Mouse (Mus musculus) neural tube, embryonic 11.5 days (tissue): ENCODE data around the gene Patl2. TPM values are rescaled to one million over a fixed set of nuclear protein-coding genes. Genes with fewer than 3 reads are reported as not detected.
"Not testable (repeated sequence)": the region's sequence is repeated elsewhere in the genome, so short reads cannot be mapped to it uniquely, and the experiment has no call there.

Source experiments
- ATAC-seq: fragments of 200-750 bp; cut with Nextera tagmentation; 2 replicates; pipeline ENCODE4 v1.8.0; 2017; ENCODE audit warnings: moderate number of reproducible peaks, mild to moderate bottlenecking, moderate TSS enrichment, moderate library complexity; ENCODE audit not compliant: insufficient read depth, low FRiP score, low TSS enrichment
- DNase-seq: peaks from one replicate; pipeline ENCODE4 v3.0.0-alpha.2; 2015; ENCODE audit warnings: low spot score
- H3K27ac ChIP-seq: fragments of 300-500 bp; sonication (generic); 2 replicates; pipeline ENCODE4 v1.5.1; 2014; ENCODE audit warnings: low read depth, mild to moderate bottlenecking, low read length
- H3K27me3 ChIP-seq: fragments of 300-500 bp; sonication (generic); 2 replicates; pipeline ENCODE4 v1.6.1; 2014; ENCODE audit warnings: mild to moderate bottlenecking, low read length, mixed read lengths; ENCODE audit not compliant: control insufficient read depth, insufficient read depth
- H3K36me3 ChIP-seq: fragments of 300-500 bp; sonication (generic); 2 replicates; pipeline ENCODE4 v1.6.1; 2014; ENCODE audit warnings: mild to moderate bottlenecking, low read length, moderate library complexity, mixed read lengths; ENCODE audit not compliant: control insufficient read depth, insufficient read depth
- H3K4me1 ChIP-seq: fragments of 300-500 bp; sonication (generic); 2 replicates; pipeline ENCODE4 v1.6.1; 2014; ENCODE audit warnings: low read length, mixed read lengths; ENCODE audit not compliant: control insufficient read depth, insufficient read depth
- H3K4me2 ChIP-seq: fragments of 300-500 bp; sonication (generic); 2 replicates; pipeline ENCODE4 v1.6.1; 2014; ENCODE audit warnings: low read depth, mild to moderate bottlenecking, moderate library complexity
- H3K4me3 ChIP-seq: fragments of 300-500 bp; sonication (generic); 2 replicates; pipeline ENCODE4 v1.5.1; 2014; ENCODE audit warnings: low read depth, low read length
- H3K9ac ChIP-seq: fragments of 300-500 bp; sonication (generic); 2 replicates; pipeline ENCODE4 v1.6.1; 2014; ENCODE audit warnings: mild to moderate bottlenecking, low read length
- H3K9me3 ChIP-seq: fragments of 300-500 bp; sonication (generic); 2 replicates; pipeline ENCODE4 v1.6.1; 2016; ENCODE audit warnings: low read length; ENCODE audit not compliant: control insufficient read depth
- WGBS: fragments of 180-500 bp; shearing (Covaris S2); extraction: QIAGEN DNeasy Blood & Tissue Kit; methylation state at CpG from one replicate; pipeline ENCODE4 v1.1.7; 2014; 5-methylcytosine and 5-hydroxymethylcytosine counted together
- polyA plus RNA-seq: library from polyadenylated mRNA; unstranded; fragments of >200 nt; fragmentation: Nextera tagmentation; extraction: Ambion mirVana; gene quantifications from 2 replicates; pipeline ENCODE4 v1.2.1, GENCODE M21; 2014

Gene Patl2
- polyA plus RNA-seq, 1 experiment from 2014 or later = not detected

DNA sequence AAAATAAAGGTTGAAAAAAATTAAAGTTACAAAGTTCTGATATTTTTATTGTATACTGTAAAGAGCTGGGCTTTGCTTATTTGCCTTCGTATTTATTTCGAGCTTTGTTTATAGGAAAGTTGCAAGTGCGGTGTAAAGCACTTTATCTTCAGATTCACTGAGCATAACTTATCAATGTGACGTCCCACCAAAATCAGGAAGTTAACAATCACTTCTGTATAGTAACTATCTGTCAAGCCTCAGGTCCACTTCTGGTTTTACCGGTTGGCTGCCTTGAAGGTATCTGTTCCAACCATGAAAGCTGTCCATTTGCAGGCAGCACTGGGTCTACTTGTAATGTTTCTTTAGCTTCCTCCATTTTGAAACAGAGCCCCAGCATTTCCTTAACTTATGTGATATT is 36.3 kb upstream of the Patl2 start:
- Histone ChIP-seq H3K27ac (no peak overlapping the region), H3K9me3 (no peaks in the 10 kb centered on the region), H3K4me2 (no peak overlapping the region), H3K36me3 (no peaks in the 10 kb centered on the region), H3K9ac (no peak overlapping the region), H3K27me3 (no peaks in the 10 kb centered on the region), H3K4me1 (no peaks in the 10 kb centered on the region), H3K4me3 (no peak overlapping the region)
- no peak for ATAC-seq
- WGBS = 91% methylated on average over 5 of the region's 5 CpGs
- DNase-seq = no peak

DNA sequence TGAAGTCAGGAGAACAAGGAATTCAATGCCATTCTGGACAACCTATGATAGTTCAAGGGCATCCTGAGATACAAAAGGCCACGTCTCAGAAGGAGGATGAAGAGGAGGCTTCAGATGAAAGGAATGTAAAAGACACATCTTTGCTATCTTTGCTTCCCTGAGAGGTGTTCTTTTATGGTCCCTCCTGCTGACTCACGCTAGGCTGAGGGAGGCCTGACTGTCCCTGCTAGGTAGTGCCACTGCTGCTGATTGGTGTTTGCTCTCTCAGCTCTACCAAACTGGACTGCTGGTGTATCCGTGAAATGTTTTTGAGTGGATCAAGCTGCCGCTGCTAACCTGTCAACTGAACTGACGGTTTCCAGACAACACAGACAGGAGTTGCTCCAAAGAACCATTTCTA is 35.8 kb upstream of the Patl2 start:
- no peak for DNase-seq
- 37% methylated on average over 5 of the region's 5 CpGs for WGBS
- H3K36me3 ChIP-seq = no peaks in the 10 kb centered on the region
- no peaks in the 10 kb centered on the region for H3K9me3 ChIP-seq
- H3K4me3 ChIP-seq = no peak overlapping the region
- no peaks in the 10 kb centered on the region for H3K27me3 ChIP-seq
- H3K4me2 ChIP-seq = no peak overlapping the region
- no peak overlapping the region for H3K27ac ChIP-seq
- H3K9ac ChIP-seq = no peak overlapping the region
- no peak for ATAC-seq
- H3K4me1 ChIP-seq = no peaks in the 10 kb centered on the region

DNA sequence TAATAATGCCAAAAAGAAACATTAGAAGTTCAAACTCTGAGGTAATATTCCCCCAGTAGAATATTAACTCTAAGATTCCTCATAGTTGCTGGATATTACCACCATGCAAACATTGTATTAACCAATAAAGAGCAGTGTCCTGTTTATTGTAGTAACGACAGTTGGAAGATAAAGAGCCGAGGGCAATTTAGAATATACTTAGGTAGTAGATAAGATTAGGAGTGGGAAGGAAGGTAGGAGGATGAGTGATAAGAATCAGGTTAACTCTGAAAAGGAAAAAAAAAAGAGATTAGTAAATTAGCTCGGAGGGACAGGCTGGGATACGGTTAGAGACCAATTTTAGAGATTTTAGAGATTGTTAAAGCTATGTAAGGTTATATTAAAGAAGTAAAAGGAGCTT is 35.4 kb upstream of the Patl2 start:
- no peaks in the 10 kb centered on the region for H3K4me1 ChIP-seq
- H3K27me3 ChIP-seq = no peaks in the 10 kb centered on the region
- no peaks in the 10 kb centered on the region for H3K36me3 ChIP-seq
- 73% methylated on average over 4 of the region's 4 CpGs for WGBS
- no peak overlapping the region for H3K9ac ChIP-seq
- no peak overlapping the region for H3K4me3 ChIP-seq
- no peak for DNase-seq
- no peak overlapping the region for H3K27ac ChIP-seq
- H3K9me3 ChIP-seq = no peaks in the 10 kb centered on the region
- no peak overlapping the region for H3K4me2 ChIP-seq
- ATAC-seq = no peak

DNA sequence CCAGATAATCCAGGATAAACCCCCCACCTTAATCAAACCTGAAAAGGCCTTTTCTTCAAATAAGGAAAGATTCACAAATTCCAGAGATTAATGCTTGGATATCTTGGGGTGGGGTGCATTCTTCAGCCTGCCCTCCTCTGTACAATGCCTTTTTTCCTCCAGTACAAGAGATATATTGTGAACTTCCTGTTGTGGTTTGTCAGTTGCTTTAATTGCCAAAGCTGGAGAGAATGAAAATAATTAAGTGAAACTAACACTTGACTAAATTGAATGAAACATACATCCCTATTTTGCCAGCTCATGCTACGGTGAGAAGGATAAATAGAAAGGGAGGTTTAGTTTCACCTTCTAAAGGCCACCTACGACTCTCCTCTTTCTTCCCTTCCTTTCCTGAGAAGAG is 32.2 kb upstream of the Patl2 start:
- ATAC-seq (no peak), DNase-seq (no peak)
- H3K9ac ChIP-seq = no peak overlapping the region
- WGBS = 85% methylated on average over 2 of the region's 2 CpGs
- no peaks in the 10 kb centered on the region for H3K4me1 ChIP-seq
- H3K27ac ChIP-seq = no peak overlapping the region
- H3K9me3 ChIP-seq = no peaks in the 10 kb centered on the region
- H3K4me3 ChIP-seq = no peak overlapping the region
- no peak overlapping the region for H3K4me2 ChIP-seq
- no peaks in the 10 kb centered on the region for H3K36me3 ChIP-seq
- H3K27me3 ChIP-seq = no peaks in the 10 kb centered on the region

DNA sequence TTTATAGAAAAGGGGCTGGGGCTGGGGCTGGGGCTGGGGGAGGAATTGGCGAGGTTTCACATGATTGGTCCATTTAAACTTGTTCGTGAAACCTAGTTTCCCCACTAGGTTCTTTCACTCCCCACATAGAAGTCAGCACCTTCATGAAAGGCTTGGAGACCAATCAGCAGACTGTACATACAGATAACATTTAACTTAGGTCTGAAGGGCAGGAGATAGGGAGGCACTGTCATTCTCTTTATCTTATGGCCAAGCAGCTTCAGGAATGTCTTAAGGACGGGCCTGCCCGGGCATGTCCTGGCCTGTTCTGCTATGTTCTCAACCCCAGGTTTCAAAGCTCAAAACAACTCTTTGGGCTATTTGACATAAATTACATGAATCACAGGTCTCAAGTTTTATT is 31.1 kb upstream of the Patl2 start:
- H3K27ac ChIP-seq, H3K4me2 ChIP-seq, H3K27me3 ChIP-seq, ATAC-seq, H3K36me3 ChIP-seq, DNase-seq, H3K9ac ChIP-seq, H3K9me3 ChIP-seq, H3K4me1 ChIP-seq, H3K4me3 ChIP-seq: not testable (repeated sequence)
- WGBS = 92% methylated on average over 4 of the region's 4 CpGs

DNA sequence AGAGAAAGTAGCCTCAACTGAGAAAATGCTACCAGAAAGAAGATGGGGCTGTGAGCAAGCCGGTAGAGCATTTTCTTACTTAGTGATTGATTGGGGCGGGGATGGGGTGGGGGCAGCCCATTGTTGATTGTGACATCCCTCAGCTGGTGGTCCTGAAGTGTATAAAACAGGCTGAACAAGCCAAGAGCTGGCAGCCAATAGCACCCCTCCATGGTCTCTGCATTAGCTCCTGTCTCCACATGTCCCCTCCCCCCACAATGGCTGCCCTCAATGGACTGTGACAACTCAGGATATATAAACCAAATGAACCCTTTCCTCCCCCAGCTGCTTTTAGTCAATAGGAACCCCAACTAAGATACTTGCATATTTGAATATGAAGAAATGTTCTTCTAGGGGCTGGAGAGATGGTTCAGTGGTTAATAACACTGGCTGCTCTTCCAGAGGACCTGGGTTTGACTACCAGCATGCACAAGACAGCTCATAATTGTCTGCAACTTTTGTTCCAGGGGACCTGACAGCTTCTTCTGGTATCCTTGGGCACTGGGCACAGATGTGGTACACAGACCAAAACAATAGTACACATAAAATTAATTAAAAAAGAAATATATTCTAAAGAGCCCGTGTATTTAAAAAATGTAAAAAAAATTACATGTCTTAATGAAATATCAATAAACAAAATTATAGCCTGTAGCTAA is 24.7 kb upstream of the Patl2 start:
- ATAC-seq = peak; percentile 67
- peak; percentile 50 for DNase-seq
- Histone ChIP-seq H3K27me3 (no peaks in the 10 kb centered on the region), H3K9me3 (no peaks in the 10 kb centered on the region), H3K4me3 (no peak overlapping the region), H3K4me2 (no peak overlapping the region), H3K4me1 (no peaks in the 10 kb centered on the region; the same call in 1 of the 2 replicates), H3K27ac (no peak overlapping the region), H3K36me3 (no peaks in the 10 kb centered on the region), H3K9ac (no peak overlapping the region)
- WGBS = 58% methylated on average over 3 of the region's 3 CpGs

DNA sequence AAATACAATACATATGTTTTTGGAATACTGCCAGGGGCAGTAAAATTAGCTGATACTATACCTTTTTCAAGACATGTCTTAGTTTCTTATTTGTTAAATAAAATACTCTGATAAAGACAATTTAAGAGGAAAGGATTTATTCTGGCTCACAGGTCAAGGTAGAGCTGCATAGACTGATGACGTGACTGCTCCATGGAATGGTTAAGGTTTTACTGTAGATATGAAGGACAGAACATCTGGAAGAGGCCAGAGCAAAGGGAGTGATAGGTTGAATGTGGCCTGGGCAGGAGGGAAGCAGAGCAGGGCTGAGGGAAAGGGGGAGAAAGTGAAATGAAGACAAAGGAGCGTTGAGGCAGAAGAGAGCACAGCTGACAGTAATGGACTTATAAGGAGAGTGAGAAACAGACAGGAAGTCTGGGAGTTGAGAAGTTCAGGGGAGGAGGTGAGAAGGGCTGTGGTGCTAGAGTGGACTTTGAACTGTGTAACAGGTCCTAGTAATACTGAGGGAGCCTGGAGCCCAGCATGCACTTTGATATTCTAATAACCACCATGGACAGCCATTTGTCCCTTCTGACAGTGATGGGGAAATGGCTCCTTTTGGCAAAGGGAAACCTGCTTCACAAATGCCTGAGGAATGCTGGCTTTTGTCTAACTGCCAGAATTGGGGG is 20.6 kb upstream of the Patl2 start:
- H3K9me3 ChIP-seq = no peaks in the 10 kb centered on the region
- H3K9ac ChIP-seq = no peak overlapping the region
- no peak for ATAC-seq
- no peaks in the 10 kb centered on the region for H3K36me3 ChIP-seq
- DNase-seq = no peak
- no peaks in the 10 kb centered on the region for H3K27me3 ChIP-seq
- no peak overlapping the region for H3K27ac ChIP-seq
- WGBS = 62% methylated on average over 2 of the region's 2 CpGs
- no peak overlapping the region for H3K4me3 ChIP-seq
- no peaks in the 10 kb centered on the region; the same call in 1 of the 2 replicates for H3K4me1 ChIP-seq
- H3K4me2 ChIP-seq = no peak overlapping the region

DNA sequence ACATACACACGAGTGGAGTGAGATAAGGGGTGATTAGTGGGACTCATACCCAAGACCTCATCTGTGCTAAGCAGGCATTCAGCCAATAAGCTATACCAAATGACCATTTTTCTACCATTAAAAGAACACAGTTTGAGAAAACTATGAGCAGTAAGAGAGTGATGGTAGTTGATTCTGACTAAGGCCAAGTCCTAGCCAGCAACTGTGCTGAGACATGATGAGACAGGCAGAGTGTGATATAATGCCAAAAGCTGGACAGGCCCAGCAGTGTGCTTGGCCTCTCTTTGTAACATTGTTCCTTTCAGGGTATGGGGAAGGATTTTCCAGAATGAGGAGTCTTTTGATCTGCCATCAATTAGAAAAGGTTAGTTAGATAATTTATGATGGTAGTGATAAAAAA is 15.5 kb upstream of the Patl2 start:
- 90% methylated on average over 1 of the region's 1 CpGs for WGBS
- H3K4me1 ChIP-seq = no peaks in the 10 kb centered on the region
- no peaks in the 10 kb centered on the region for H3K9me3 ChIP-seq
- no peak overlapping the region for H3K4me2 ChIP-seq
- ATAC-seq (no peak), DNase-seq (no peak)
- H3K36me3 ChIP-seq = no peaks in the 10 kb centered on the region
- H3K4me3 ChIP-seq = no peak overlapping the region
- no peak overlapping the region for H3K9ac ChIP-seq
- no peak overlapping the region for H3K27ac ChIP-seq
- no peaks in the 10 kb centered on the region for H3K27me3 ChIP-seq

DNA sequence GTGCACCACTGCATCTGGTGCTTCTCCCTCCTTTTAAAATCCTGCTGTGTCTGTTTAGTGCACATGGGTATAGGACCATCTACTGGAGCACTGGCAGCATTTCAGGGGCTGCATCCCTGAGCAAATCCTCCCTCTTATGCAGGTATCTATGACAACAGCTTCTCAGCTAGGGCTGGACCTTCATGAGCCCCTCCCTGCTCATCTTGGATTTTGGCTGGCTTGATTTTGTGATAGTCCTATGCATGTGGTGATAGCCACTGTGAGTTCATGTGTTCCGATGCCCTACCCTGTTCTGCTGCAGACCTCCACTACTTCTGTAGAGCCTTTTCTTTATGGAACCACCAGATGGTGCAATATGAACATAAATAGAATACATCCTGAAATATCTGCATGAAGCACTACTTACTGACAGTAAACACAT is 8.5 kb upstream of the Patl2 start:
- WGBS = 76% methylated on average over 1 of the region's 1 CpGs
- no peak for DNase-seq

More for the DNA sequence above, 8.5 kb upstream of the Patl2 start:
- Histone ChIP-seq H3K36me3 (no peaks in the 10 kb centered on the region), H3K4me2 (no peak overlapping the region), H3K27ac (no peak overlapping the region), H3K4me3 (no peak overlapping the region), H3K9ac (no peak overlapping the region), H3K27me3 (no peaks in the 10 kb centered on the region), H3K4me1 (no peaks in the 10 kb centered on the region), H3K9me3 (no peaks in the 10 kb centered on the region)
- no peak for ATAC-seq
